Mouse (Mus musculus) bone marrow, adult 2 months (tissue): ENCODE results near the gene Rhox9. TPM values are rescaled to one million over a fixed set of nuclear protein-coding genes. Genes with fewer than 3 reads are reported as not detected.
"Not testable (repeated sequence)": the region's sequence is repeated elsewhere in the genome, so short reads cannot be mapped to it uniquely, and the experiment has no call there.

ENCODE experiments used
- H3K27ac ChIP-seq: fragments of 200-500 bp; 2 replicates; pipeline ENCODE4 v1.5.1; 2012; ENCODE audit warnings: low read depth, mild to moderate bottlenecking, control low read depth, inconsistent platforms, low read length; ENCODE audit not compliant: control insufficient read depth, poor library complexity, insufficient read depth
- H3K4me1 ChIP-seq: fragments of 200-500 bp; 2 replicates; pipeline ENCODE4 v1.6.1; 2011; ENCODE audit warnings: low read length; ENCODE audit not compliant: control insufficient read depth, insufficient read depth
- H3K4me3 ChIP-seq: fragments of 200-500 bp; replicated peaks from 2 replicates; pipeline ENCODE3; 2011; ENCODE audit warnings: mild to moderate bottlenecking, low read depth, low read length, control low read depth; ENCODE audit not compliant: control insufficient read depth
- CTCF ChIP-seq: fragments of 200-500 bp; IDR thresholded peaks from 2 replicates; pipeline ENCODE4 v1.5.1; 2011; ENCODE audit warnings: low read length, control low read depth; ENCODE audit not compliant: control insufficient read depth, insufficient read depth
- POLR2A ChIP-seq: fragments of 200-500 bp; IDR thresholded peaks from 2 replicates; pipeline ENCODE4 v1.6.1; 2011; ENCODE audit warnings: low read depth, mild to moderate bottlenecking, control low read depth, low read length, borderline replicate concordance; ENCODE audit not compliant: control insufficient read depth
- WGBS: fragments of 180-500 bp; shearing (Covaris S2); methylation state at CpG from one replicate; pipeline ENCODE4 v1.1.7; 2018; 5-methylcytosine and 5-hydroxymethylcytosine counted together
- polyA plus RNA-seq: library from polyadenylated mRNA; stranded (reverse); fragments of >200 nt; gene quantifications from 2 replicates; pipeline ENCODE4 v1.2.4, GENCODE M21; 2011; ENCODE audit warnings: low replicate concordance; ENCODE audit not compliant: missing spikeins, insufficient read depth, insufficient read length

Gene Rhox9
- not detected in 2 replicates for polyA plus RNA-seq

DNA sequence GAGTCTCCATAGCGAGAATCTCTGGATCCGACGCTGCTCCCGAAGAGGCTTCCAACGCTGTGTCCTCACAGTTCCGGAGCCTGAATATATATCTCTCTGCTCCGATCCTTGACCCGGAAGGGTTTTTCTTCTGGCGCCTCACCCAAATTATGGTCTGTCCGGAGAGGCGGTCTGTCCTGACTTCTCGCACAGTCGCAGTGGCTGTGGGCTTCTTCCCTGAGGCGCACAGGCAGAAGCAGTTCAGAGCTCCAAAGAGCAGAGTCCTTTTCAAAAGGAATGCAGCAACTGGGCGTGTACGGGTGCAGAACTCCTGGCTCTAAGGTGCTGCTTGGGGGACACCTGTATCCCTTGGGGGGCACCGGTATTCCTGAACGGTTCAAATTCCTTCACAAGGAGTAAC is at the start of gene Rhox9:
Gene Rhox9, minus strand, starts transcription at position 101 of the 400 bp plus-strand sequence.
- not testable (repeated sequence) for H3K27ac ChIP-seq, H3K4me1 ChIP-seq, H3K4me3 ChIP-seq
- 96% methylated on average over 9 of the region's 18 CpGs for WGBS

DNA sequence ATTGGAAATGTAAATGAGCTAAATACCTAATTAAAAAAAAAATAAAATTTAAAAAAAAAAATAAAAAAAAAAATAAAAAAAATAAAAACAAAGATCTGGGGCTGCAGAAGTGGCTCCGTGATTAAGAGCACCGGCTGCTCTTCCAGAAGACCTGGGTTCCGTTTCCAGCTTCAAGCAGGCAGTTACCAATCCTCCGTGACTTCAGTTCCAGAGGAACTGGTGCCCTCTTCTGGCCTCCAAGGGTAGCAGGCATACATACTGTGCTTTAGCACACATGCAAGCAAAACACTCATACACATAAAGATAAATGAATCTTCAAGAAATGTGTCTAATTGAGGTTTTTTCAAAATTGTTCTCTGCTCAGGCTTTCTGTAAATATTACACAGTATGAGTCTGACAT is 14.7 kb upstream of the Rhox9 start:
- no peak overlapping the region for H3K4me3 ChIP-seq
- H3K27ac ChIP-seq: no peak overlapping the region
- no peak for TF ChIP-seq POLR2A
- no peak for TF ChIP-seq CTCF
- 68% methylated on average over 4 of the region's 4 CpGs for WGBS
- H3K4me1 ChIP-seq: no peaks in the 10 kb centered on the region

DNA sequence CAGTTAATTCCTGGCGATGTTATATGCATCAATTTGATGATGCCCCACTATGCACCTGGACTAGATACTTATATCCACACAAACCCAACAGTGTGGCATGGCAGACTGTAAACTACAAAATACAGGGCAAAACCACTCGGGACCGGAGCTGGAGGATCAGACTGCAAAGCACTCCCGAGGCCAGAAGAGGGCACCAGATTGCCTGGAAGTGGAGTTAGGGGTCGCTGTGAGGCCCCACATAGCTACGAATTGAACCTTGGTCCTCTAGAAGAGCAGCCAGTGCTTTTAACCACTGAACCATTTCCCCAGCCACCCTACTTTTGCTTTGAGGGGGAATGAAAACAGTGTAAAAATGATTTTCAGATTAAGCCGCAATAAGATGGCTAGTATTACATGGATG is 7.0 kb upstream of the Rhox9 start:
- TF ChIP-seq CTCF (no peak), POLR2A (no peak)
- 56% methylated on average over 7 of the region's 7 CpGs for WGBS
- Histone ChIP-seq H3K27ac (no peak overlapping the region), H3K4me1 (no peaks in the 10 kb centered on the region), H3K4me3 (no peak overlapping the region)

DNA sequence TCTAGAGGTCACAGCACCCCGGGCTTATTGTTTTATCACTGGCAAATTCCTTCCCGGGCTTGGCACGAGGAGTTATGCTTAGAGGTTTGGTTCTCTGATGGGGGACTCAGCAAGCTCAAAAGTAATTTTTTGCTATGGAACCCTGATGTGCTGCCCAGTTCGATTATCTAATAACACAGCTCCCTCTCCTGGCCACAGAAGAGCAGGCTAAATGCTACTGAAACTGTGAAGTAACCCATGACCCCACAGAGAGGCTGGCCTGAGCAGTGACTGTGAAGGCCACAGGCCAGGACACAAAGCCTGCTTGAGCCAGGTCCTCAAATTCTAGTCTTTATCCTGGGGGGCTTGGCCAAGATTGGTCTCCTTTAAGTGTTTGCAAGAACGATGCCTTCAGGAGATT is 2.2 kb upstream of the Rhox9 start:
- TF ChIP-seq POLR2A: no peak
- no peak for TF ChIP-seq CTCF
- 64% methylated on average over 5 of the region's 5 CpGs for WGBS
- Histone ChIP-seq H3K4me3 (no peak overlapping the region), H3K27ac (no peak overlapping the region), H3K4me1 (no peaks in the 10 kb centered on the region)

DNA sequence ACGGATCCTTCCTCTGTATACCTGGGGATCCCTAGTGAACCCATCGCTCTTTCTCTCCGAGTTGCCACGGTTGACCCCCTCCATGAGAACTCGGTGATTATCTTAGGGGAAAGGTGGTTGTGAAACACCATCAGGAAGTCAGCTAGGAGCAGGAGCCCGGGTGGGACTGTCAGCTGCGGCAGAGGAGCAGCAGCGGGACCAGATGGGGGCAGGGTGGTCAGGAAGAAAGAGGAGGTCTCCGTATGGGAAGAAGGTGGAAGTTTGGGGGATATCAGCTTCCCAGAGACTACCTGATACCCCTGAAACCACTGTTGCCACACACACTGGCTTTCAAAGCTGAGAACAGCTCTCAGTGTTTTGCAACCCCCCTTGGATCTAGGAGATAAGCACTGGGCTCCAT is 4.4 kb downstream of the Rhox9 start, which contains the start of gene Rhox7b:
Gene Rhox7b, minus strand, starts transcription at position 101 of the 400 bp plus-strand sequence.
- H3K4me3 ChIP-seq, H3K4me1 ChIP-seq, H3K27ac ChIP-seq: not testable (repeated sequence)
- WGBS: 62% methylated on average over 9 of the region's 9 CpGs

DNA sequence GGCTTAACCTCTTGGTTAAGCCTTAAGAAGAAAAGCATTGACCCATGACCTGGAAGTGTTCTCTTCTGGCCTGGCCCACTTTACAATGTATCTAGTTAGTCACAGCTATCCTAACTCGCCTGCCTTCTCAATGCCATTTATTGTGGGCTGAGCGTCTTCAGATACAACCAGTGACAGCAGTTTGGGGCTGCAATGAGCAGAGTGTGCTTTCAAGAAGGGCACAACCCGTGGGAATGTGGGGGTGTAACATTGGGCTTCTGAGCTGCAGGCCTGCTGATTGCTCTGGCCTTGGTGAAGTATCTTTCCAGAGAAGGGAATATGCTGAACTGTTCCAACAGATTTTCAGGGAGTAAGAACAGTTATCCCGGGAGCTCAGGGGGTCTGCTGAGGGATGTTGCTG is 22.7 kb downstream of the Rhox9 start, which contains the start of gene Rhox8:
Gene Rhox8, minus strand, starts transcription at position 101 of the 400 bp plus-strand sequence.
- WGBS: 74% methylated on average over 4 of the region's 4 CpGs
- H3K27ac ChIP-seq: no peak within 1 kb of the TSS
- TF ChIP-seq CTCF: no peak
- TF ChIP-seq POLR2A: no peak

DNA sequence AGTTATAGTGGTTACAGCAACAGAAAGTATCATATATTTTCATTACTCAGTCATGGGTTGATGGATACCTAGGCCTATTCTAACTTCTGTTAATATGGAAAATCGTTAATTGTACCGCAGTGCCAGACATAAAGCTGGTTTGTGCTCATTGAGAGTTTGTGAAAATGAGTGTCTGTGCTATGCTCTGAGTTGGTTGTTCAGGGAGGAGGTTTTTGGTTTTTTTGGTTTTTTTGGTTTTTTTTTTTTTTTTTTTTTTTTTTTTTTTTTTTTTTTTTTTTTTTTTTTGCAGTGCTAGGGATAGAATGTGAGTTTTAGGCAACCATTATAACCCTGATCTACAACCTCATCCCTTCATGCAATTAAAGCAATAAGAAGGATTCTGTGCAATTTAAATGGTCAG is 29.9 kb downstream of the Rhox9 start:
- H3K4me3 ChIP-seq: no peak overlapping the region
- 87% methylated on average over 2 of the region's 2 CpGs for WGBS
- H3K4me1 ChIP-seq: no peaks in the 10 kb centered on the region
- H3K27ac ChIP-seq: no peak overlapping the region
- TF ChIP-seq POLR2A (no peak), CTCF (no peak)

More for the DNA sequence above, 22.7 kb downstream of the Rhox9 start, which contains the start of gene Rhox8:
- Histone ChIP-seq H3K4me1 (no peaks in the 10 kb centered on the region), H3K4me3 (no peak within 1 kb of the TSS)

Other genes with a start within 250 kb of the Rhox9 start
- not detected in 2 replicates for gene Rhox3h, start 233.0 kb downstream of the Rhox9 start, polyA plus RNA-seq
- not detected in 2 replicates for gene Rhox2h, start 228.5 kb downstream of the Rhox9 start, polyA plus RNA-seq
- gene Rhox5, start 96.9 kb downstream of the Rhox9 start, polyA plus RNA-seq: 21.4 TPM in 1 of 2 replicates, not detected in the other
- not detected in 2 replicates for gene Rhox6, start 74.9 kb downstream of the Rhox9 start, polyA plus RNA-seq
- gene Rhox7a, start 70.1 kb downstream of the Rhox9 start, polyA plus RNA-seq: not detected in 2 replicates
- gene Rhox8, start 22.8 kb downstream of the Rhox9 start, polyA plus RNA-seq: not detected in 2 replicates
- gene Rhox7b, start 4.5 kb downstream of the Rhox9 start, polyA plus RNA-seq: not detected in 2 replicates
- gene Btg1-ps1, start 117.0 kb upstream of the Rhox9 start, polyA plus RNA-seq: not detected in 2 replicates
- not detected in 2 replicates for gene Btg1-ps2, start 141.3 kb upstream of the Rhox9 start, polyA plus RNA-seq
- gene Rhox10, start 164.7 kb upstream of the Rhox9 start, polyA plus RNA-seq: not detected in 2 replicates
- not detected in 2 replicates for gene Rhox11, start 183.4 kb upstream of the Rhox9 start, polyA plus RNA-seq
- not detected in 2 replicates for gene Rhox12, start 209.1 kb upstream of the Rhox9 start, polyA plus RNA-seq
- gene Rhox13, start 219.4 kb upstream of the Rhox9 start, polyA plus RNA-seq: not detected in 2 replicates